Mouse (Mus musculus) effector memory CD4-positive, alpha-beta T cell, adult 5 months (primary cell): ENCODE data around the gene Rars. TPM values are rescaled to one million over a fixed set of nuclear protein-coding genes. Genes with fewer than 3 reads are reported as not detected.

Experiments
- polyA plus RNA-seq: library from polyadenylated mRNA; unstranded; fragments of 100-300 nt; shearing (Covaris generic); gene quantifications from one replicate; pipeline ENCODE4 v1.2.1, GENCODE M21; 2017

The Rars gene
- polyA plus RNA-seq = 49.8 TPM

DNA sequence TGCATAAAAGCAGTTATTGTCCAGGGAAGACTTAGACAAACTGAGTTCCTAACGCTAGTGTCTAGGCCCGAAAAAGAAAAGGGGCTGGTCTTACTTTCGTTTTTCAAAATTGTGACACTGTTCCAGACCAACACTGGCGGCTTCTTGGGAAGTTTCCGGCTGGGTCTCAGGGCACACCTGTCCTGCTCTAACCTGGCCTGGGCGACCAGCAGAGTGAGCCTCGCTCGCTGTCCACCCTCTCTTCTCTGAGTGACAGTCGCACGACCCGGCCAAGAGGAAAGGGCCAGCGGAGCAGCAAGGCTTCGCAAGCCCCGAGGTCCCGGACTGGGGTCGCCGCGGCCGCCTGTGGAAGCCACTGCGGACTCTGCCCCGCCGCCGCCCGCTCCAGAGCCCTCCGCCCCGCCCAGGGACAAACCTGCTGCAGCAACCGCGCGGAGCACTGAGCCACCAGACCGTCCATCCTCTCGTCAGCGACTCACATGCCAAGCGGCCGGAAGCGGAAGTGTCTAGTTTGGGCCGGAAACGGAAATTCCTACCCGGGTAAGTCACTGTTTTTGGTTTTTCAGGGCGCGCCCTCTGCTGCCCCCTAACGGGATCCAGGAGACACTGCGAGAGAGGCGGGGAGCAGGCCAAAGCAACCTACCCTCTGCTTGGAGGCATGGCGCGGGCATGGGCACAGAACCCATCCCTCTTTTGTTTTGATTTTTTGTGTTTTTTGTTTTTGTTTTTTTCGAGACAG is at the start of gene Rars:
Rars (minus strand) TSS at position 485 of the 739 bp plus-strand sequence.

GRCm38 (mm10) chr11:35798874-35799273 is 35.4 kb downstream of the Rars start, which contains the start of gene Fbll1:
TSS of gene Fbll1 (minus strand) at chr11:35798884.

DNA sequence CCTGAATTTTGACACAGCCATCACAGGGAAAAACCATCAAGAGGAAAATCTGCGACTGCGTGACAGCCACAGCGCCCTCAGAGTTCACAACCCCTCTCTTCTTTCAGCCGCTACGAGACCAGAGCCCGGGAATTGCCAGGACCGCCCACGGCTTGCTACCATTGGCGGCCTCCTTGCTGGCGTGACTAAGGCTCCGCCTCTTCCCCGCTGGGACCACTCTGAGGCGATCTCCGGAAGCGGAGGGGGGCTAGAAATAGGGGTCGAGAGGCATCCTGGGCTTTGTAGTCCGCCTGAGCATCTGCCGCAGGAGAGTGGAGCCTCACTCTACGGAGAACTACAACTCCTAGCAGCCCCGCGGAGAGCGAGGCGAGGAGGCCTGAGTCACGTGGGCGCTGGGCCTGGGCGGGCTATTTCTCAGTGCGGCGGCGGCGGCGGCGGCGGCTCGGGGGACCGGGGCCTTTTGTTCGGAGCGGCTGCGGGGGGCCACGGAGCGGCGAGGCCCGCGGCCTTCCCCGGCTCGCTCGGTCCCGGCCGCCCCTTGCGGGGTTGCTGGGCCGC is 65.0 kb downstream of the Rars start, which contains the start of gene Pank3:
Pank3 (plus strand) TSS at position 297 of the 558 bp plus-strand sequence.

Other genes starting within 250 kb of the Rars start
- 16.6 TPM for gene Pank3, start 65.0 kb downstream of the Rars start, polyA plus RNA-seq
- gene Fbll1, start 35.6 kb downstream of the Rars start, polyA plus RNA-seq = not detected
- gene Wwc1, start 146.0 kb upstream of the Rars start, polyA plus RNA-seq = 0.19 TPM